Mouse (Mus musculus): ENCODE data around the gene Gm128. TPM values are rescaled to one million over a fixed set of nuclear protein-coding genes. Genes with fewer than 3 reads are reported as not detected.
A peak's percentile ranks its signal among the peaks of the same experiment; 100 is the strongest.

Gm128 gene
- polyA plus RNA-seq, 1 experiment from 2014 or later: 0.65 TPM

DNA sequence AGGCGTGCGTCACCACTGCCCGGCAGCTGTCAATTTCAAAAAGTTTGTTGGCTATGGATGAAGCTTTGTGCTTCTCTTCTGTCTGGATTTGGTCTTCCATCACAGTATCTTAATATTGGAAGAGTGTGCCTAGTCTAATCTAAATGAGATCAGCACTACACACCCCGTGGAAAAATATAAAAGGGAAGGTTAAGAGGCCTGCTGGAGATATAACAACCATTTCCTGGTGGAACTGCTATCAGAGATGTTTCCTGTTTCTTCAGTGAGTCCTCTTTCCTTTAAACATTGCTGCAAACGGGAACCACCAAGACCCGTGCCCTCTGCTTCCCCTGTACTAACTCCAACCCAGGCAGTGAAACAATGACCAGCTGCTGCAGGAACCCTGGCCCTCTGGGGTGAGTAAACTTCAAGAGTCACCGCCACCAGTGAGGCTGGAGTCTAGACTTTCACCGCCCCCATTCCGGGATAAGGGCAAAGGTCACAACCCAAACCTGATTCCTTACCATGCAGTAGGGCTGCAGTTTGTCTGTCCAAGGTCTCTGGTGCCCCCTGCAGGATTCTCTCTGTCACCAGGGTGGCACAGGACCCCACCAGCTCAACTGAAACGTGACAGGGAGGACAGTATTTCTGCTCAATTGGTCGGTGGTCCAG lies 21.8 kb upstream of the Gm128 start:
- WGBS: 46% methylated on average over 11 of the region's 11 CpGs
- Histone ChIP-seq H3K4me1 (peaks cover 8% of the 10 kb centered on the region), H3K27me3 (ENCODE audit: low read depth, poor library complexity, severe bottlenecking) (no peaks in the 10 kb centered on the region), H3K27ac (peak overlapping the region; percentile 47; the same call in 1 of the 2 replicates), H3K36me3 (peaks cover 90% of the 10 kb centered on the region), H3K4me3 (no peak overlapping the region), H3K9me3 (replicated peaks) (no peaks in the 10 kb centered on the region)
- DNase-seq (ENCODE audit: low spot score): peak; percentile 78

DNA sequence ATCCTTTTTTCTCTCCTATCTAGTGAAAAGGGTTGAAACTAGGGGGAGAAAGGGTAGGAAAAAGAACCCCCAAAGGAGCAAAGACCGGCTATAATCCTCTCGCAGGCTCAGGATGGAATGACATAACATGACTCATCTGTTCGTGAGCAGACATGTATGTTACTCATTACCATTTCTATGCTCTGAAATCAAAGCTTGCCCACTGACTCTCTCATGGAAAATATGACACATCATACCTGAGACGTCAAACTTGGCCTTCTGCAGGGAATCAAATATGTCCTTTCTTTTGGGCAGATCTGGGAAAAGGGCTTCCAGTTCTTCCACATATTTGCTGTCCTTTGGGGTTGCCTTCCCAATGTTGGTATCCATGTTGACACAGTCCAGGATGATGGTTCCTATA lies 20.6 kb upstream of the Gm128 start:
- WGBS: 96% methylated on average over 4 of the region's 4 CpGs

DNA sequence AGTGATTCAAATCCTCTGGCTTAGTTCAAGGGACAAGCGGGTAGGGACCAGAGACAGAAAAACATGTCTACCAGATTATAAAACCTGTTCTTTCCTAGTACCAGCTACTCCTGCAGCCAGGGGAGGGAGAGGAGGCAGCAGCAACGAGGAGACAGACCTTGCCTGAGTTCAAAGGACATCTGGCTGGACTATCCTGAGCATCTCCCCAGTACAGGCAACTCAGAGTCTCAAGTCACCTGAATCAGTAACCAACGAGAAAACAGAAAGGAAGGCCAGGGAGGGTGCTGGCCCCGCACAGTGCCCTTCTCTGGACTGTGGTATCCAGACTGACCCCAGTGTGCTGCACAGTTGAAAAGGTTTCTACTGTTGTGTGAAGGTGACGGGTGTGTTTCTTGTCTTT lies 15.5 kb upstream of the Gm128 start:
- H3K4me1 ChIP-seq: no peaks in the 10 kb centered on the region
- H3K36me3 ChIP-seq: peaks cover 94% of the 10 kb centered on the region
- H3K9me3 ChIP-seq (replicated peaks): no peaks in the 10 kb centered on the region
- H3K27me3 ChIP-seq (ENCODE audit: low read depth, poor library complexity, severe bottlenecking): no peaks in the 10 kb centered on the region
- 84% methylated on average over 5 of the region's 5 CpGs for WGBS
- no peak overlapping the region for H3K4me3 ChIP-seq
- no peak for DNase-seq (ENCODE audit: low spot score)
- no peak overlapping the region for H3K27ac ChIP-seq

More for the DNA sequence above, 20.6 kb upstream of the Gm128 start:
- no peaks in the 10 kb centered on the region for H3K27me3 ChIP-seq (ENCODE audit: low read depth, poor library complexity, severe bottlenecking)
- no peak overlapping the region for H3K27ac ChIP-seq
- H3K36me3 ChIP-seq: peaks cover 90% of the 10 kb centered on the region
- DNase-seq (ENCODE audit: low spot score): no peak
- no peaks in the 10 kb centered on the region for H3K9me3 ChIP-seq (replicated peaks)
- H3K4me1 ChIP-seq: peaks cover 8% of the 10 kb centered on the region
- no peak overlapping the region for H3K4me3 ChIP-seq

DNA sequence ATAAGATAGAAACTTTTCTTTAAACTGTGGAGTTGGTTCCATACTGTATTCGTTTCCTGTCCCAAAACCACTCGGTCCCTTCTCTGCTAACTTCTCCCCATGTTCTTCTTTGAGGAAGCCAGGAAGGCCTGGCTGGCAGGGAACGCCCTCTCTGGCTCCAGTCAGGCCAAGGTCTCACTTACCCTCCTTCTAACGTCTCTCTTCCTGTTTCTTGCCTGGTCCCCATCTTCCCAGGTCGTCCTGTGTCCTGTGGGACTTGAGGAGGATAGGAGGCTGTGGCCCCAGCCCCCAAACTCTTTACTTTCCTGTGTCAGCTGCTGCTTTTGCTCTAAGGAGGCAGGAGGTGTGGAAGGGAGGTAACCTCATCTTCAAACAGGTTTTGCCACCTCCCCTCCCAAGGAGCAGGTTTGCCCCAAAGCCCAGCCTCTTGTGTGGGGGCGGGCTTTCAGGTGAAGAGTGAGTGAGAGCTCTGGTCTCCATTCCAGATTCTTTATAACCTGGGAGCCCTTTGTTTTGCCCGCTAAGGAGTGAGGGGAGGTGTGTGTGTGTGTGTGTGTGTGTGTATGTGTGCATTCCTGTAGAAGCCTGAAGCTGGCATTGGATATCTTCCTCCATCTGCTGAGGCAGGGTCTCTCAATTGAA lies 9.5 kb upstream of the Gm128 start, which contains the start of gene Bnipl:
Gene Bnipl, minus strand, starts transcription at position 411 of the 642 bp plus-strand sequence.
- H3K27ac ChIP-seq: no peak within 1 kb of the TSS
- WGBS: 46% methylated on average over 7 of the region's 7 CpGs

DNA sequence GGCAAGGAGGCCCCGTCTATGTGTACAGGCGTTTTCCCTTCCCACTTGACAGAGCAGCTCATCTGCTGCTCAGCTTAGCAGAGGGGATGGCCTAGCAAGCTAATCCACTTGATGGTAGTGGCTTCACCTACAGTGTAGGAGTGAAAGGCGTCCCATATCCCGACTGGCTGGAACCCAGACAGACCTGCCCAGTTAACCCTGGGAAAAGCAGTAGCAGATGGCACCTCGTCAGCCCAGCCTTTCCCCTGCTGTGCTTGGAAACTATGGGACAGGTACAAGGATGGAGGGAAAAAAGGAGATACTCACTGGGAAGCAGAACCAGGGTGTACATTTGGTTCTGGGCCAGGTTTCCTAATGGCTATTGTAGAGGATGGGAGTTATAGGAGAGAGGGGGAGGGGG lies 9.0 kb upstream of the Gm128 start:
- DNase-seq (ENCODE audit: low spot score): no peak

More for the DNA sequence above, 9.5 kb upstream of the Gm128 start, which contains the start of gene Bnipl:
- peaks cover 40% of the 10 kb centered on the region for H3K36me3 ChIP-seq
- H3K27me3 ChIP-seq (ENCODE audit: low read depth, poor library complexity, severe bottlenecking): no peaks in the 10 kb centered on the region
- 0 out of 2 replicates have a peak, but pooled peaks cover 5% of the 10 kb centered on the region for H3K4me1 ChIP-seq
- no peak for DNase-seq (ENCODE audit: low spot score)
- H3K4me3 ChIP-seq: no peak within 1 kb of the TSS
- no peaks in the 10 kb centered on the region for H3K9me3 ChIP-seq (replicated peaks)

DNA sequence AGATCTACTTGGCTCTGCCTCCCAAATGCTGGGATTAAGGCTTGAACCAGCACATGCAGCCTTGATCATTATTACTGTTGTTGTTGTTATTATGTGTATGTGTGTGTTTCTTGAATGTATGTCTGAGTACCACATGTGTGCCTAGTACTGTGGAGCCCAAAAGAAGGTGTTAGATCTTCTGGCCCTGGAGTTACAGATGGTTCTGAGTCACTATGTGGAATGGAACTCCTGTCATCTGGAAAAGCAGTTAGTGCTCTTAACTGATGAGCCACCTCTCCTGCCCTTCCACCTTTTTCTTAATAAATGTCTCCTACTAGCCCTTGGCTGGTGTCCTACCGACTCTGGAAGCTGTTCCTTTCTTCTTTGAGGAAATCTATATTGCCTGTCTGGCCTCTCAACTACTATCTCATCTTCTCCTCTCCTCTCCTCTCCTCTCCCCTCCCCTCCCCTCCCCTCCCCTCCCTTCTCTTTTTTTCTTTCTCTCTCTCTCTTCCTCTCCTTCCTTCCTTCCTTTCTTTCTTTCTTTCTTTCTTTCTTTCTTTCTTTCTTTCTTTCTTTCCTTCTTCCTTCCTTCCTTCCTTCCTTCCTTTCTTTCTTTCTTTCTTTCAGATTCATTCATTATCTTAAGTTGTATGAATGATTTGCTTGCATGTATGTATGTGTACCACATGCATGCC lies 6.4 kb upstream of the Gm128 start:
- Histone ChIP-seq H3K9me3 (replicated peaks) (no peaks in the 10 kb centered on the region), H3K27me3 (ENCODE audit: low read depth, poor library complexity, severe bottlenecking) (no peaks in the 10 kb centered on the region), H3K4me3 (no peak overlapping the region), H3K36me3 (peaks cover 17% of the 10 kb centered on the region), H3K27ac (no peak overlapping the region), H3K4me1 (0 out of 2 replicates have a peak, but pooled peaks cover 5% of the 10 kb centered on the region)
- WGBS: 59% methylated on average over 1 of the region's 1 CpGs
- no peak for DNase-seq (ENCODE audit: low spot score)

More for the DNA sequence above, 9.0 kb upstream of the Gm128 start:
- WGBS: 81% methylated on average over 5 of the region's 5 CpGs
- no peak overlapping the region for H3K4me3 ChIP-seq
- no peaks in the 10 kb centered on the region for H3K27me3 ChIP-seq (ENCODE audit: low read depth, poor library complexity, severe bottlenecking)
- H3K27ac ChIP-seq: no peak overlapping the region
- H3K4me1 ChIP-seq: 0 out of 2 replicates have a peak, but pooled peaks cover 5% of the 10 kb centered on the region
- H3K9me3 ChIP-seq (replicated peaks): no peaks in the 10 kb centered on the region
- H3K36me3 ChIP-seq: peaks cover 38% of the 10 kb centered on the region

DNA sequence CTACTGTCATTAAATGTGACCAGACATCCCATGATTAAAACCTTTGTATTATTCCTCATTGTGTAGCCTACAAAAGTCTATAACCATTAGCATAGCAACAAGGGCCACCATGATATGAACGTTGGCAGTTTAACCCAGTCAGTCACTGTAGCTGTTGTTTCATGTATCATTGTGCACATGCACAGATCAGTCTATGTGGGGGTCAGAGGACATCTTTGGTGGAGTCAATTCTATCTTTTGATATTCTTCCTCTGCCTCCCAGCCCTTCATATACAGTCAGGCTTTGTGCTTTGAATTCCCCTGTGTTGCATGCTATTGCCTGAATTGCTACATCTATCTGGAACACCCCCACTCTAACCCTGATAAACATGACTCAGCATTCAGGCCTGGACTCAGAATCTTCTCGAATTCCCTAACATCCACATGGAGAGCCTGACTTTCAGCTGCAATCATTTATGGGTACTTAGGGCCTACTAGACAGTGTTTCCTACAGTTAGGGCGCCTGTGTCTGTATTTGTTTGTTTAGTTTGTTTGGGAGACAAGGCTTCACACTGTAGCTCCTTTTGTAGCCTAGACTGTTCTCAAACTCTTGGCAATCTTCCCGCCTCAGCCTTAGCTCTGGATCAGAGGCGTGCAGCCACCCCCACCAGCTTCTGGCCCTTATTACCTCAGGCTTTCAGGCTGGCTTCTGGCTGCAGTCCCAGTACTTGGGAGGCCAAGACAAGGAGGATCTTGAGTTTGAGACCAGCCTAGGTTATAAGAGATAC lies 5.2 kb upstream of the Gm128 start:
- Histone ChIP-seq H3K4me1 (0 out of 2 replicates have a peak, but pooled peaks cover 6% of the 10 kb centered on the region), H3K36me3 (peaks cover 11% of the 10 kb centered on the region), H3K27me3 (ENCODE audit: low read depth, poor library complexity, severe bottlenecking) (no peaks in the 10 kb centered on the region), H3K27ac (no peak overlapping the region), H3K9me3 (replicated peaks) (no peaks in the 10 kb centered on the region), H3K4me3 (no peak overlapping the region)
- 85% methylated on average over 5 of the region's 5 CpGs for WGBS
- DNase-seq (ENCODE audit: low spot score): no peak

DNA sequence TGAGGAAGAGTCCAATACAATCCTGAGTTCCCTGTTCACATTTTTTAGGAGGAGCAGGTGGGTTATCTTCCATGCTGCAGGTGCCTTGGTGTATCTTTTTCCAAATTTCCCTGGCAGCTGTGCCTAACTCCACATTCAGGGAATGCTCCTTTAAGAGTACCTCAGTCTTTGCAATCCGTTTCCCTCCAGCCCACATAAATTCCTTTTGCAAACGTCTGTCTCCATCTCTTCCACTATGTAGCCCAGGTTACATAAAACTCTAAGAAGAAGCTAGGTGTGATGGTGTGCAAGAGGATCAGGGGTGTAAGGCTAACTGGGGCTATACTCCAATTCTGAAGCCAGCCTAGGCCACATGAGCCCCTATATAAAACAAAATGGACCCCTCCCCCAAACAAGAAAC lies 1.7 kb upstream of the Gm128 start:
- WGBS: 85% methylated on average over 2 of the region's 2 CpGs
- no peak for DNase-seq (ENCODE audit: low spot score)

DNA sequence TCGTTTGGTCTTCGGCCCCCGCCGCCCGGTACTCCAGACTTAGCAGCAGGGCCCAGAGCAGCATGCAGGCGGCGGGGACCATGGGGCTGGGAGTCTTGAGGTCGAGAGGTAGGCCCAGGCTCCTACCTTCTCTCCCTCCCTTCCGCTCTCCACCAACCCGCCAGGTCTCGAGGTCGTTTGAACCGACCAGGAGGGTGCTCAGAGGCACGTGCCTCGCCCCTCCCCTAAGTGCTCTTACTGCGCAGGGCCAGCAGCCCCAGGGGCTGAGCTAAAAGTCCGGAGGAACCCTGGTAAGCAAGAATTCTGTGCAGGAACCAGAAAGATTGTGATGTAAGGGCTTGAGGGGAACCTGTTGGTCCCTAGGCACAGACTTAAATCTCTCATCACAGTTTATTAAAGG lies 498 bp downstream of the Gm128 start:
- H3K9me3 ChIP-seq (replicated peaks): no peaks in the 10 kb centered on the region
- H3K36me3 ChIP-seq: peaks cover 37% of the 10 kb centered on the region
- peak overlapping the region; percentile 36 for H3K4me3 ChIP-seq
- H3K4me1 ChIP-seq: peaks cover 19% of the 10 kb centered on the region
- WGBS: 23% methylated on average over 17 of the region's 17 CpGs
- H3K27me3 ChIP-seq (ENCODE audit: low read depth, poor library complexity, severe bottlenecking): no peaks in the 10 kb centered on the region
- H3K27ac ChIP-seq: peak overlapping the region; percentile 67
- peak; percentile 47 for DNase-seq (ENCODE audit: low spot score)

More for the DNA sequence above, 1.7 kb upstream of the Gm128 start:
- Histone ChIP-seq H3K27me3 (ENCODE audit: low read depth, poor library complexity, severe bottlenecking) (no peaks in the 10 kb centered on the region), H3K27ac (no peak overlapping the region), H3K4me1 (peaks cover 17% of the 10 kb centered on the region), H3K4me3 (no peak overlapping the region), H3K9me3 (replicated peaks) (no peaks in the 10 kb centered on the region), H3K36me3 (peaks cover 20% of the 10 kb centered on the region)

DNA sequence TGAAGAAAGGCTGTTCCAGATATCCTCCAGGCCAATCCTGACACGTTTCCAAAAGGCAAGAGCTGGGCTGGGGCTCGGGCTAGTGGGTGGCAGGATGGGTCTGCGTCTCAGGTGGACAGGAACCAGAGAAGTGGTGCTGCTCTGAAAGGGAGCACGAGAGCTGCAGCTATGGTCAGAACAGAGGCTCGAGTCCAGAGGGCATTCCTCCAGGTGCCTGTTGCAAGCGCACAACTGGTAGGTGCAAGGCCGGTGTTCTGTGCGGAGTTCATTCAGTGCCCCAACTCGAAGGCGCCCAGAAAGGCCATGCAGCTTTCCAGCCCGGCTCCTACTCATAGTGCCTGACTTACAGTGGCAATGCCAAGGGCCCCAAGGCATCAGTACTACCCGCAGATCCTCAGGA lies 1.4 kb downstream of the Gm128 start:
- Histone ChIP-seq H3K27me3 (ENCODE audit: low read depth, poor library complexity, severe bottlenecking) (no peaks in the 10 kb centered on the region), H3K36me3 (peaks cover 41% of the 10 kb centered on the region), H3K9me3 (replicated peaks) (no peaks in the 10 kb centered on the region), H3K27ac (no peak overlapping the region), H3K4me3 (peak overlapping the region; percentile 15; the same call in 1 of the 2 replicates), H3K4me1 (peaks cover 28% of the 10 kb centered on the region)
- 88% methylated on average over 12 of the region's 12 CpGs for WGBS
- no peak for DNase-seq (ENCODE audit: low spot score)

DNA sequence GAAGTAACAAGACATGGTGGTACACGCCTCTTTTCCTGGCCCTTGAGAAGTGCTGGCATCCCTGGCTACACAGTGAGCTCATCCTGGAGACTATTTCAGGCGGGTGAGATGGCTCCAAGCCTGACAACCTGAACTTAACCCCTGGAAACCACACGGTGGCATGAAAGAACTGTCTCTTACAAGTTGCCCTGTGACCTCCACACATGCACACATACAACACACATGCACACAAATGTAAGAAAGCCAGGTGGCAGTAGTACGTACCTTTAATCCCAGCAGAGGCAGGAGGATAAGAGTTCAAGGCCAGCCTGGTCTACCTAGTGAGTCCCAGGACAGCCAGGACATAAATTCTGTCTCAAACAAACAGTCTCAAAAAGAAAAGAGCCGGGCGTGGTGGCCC lies 2.4 kb downstream of the Gm128 start:
- Histone ChIP-seq H3K36me3 (peaks cover 50% of the 10 kb centered on the region), H3K9me3 (replicated peaks) (no peaks in the 10 kb centered on the region), H3K4me1 (peaks cover 31% of the 10 kb centered on the region), H3K4me3 (no peak overlapping the region), H3K27ac (no peak overlapping the region), H3K27me3 (ENCODE audit: low read depth, poor library complexity, severe bottlenecking) (no peaks in the 10 kb centered on the region)
- no peak for DNase-seq (ENCODE audit: low spot score)
- WGBS: 87% methylated on average over 6 of the region's 6 CpGs

DNA sequence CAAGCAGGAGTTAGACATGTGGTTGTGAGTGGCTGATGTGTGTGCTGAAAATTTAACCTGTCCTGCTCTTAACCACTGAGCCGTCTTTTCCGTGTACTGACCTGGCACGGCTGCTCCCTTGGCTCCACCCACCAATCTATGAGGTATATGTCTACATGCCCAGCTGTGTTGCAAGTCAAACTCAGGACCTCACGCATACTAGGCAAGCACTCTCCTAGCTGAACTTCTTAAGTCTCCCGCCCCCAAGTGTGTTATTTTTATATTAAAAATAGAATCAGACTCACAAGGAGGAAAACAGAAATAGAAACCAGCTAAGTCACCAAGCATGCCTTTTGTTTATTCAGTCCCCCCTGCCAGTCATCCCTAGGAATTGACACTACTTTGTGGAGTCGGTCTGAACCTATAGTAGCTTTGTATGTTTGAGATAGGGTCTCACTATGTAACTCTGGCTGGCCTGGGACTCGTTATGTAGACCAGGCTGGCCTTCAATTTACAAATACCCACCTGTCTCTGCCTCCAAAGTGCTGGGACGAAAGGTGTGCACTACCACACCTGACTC lies 3.8 kb downstream of the Gm128 start:
- H3K4me1 ChIP-seq: peaks cover 31% of the 10 kb centered on the region
- no peak overlapping the region for H3K27ac ChIP-seq
- no peaks in the 10 kb centered on the region for H3K9me3 ChIP-seq (replicated peaks)
- WGBS: 94% methylated on average over 8 of the region's 8 CpGs
- no peak overlapping the region for H3K4me3 ChIP-seq
- H3K36me3 ChIP-seq: peaks cover 64% of the 10 kb centered on the region
- H3K27me3 ChIP-seq (ENCODE audit: low read depth, poor library complexity, severe bottlenecking): no peaks in the 10 kb centered on the region
- DNase-seq (ENCODE audit: low spot score): no peak

All from limb, embryonic 10.5 days (tissue).